Mouse (Mus musculus) bone marrow, adult 2 months (tissue): ENCODE results near the gene Soga1. TPM values are rescaled to one million over a fixed set of nuclear protein-coding genes. Genes with fewer than 3 reads are reported as not detected.

Experiments used
- H3K27ac ChIP-seq: fragments of 200-500 bp; 2 replicates; pipeline ENCODE4 v1.5.1; 2012; ENCODE audit warnings: low read depth, mild to moderate bottlenecking, control low read depth, inconsistent platforms, low read length; ENCODE audit not compliant: control insufficient read depth, poor library complexity, insufficient read depth
- H3K4me1 ChIP-seq: fragments of 200-500 bp; 2 replicates; pipeline ENCODE4 v1.6.1; 2011; ENCODE audit warnings: low read length; ENCODE audit not compliant: control insufficient read depth, insufficient read depth
- H3K4me3 ChIP-seq: fragments of 200-500 bp; replicated peaks from 2 replicates; pipeline ENCODE3; 2011; ENCODE audit warnings: mild to moderate bottlenecking, low read depth, low read length, control low read depth; ENCODE audit not compliant: control insufficient read depth
- CTCF ChIP-seq: fragments of 200-500 bp; IDR thresholded peaks from 2 replicates; pipeline ENCODE4 v1.5.1; 2011; ENCODE audit warnings: low read length, control low read depth; ENCODE audit not compliant: control insufficient read depth, insufficient read depth
- POLR2A ChIP-seq: fragments of 200-500 bp; IDR thresholded peaks from 2 replicates; pipeline ENCODE4 v1.6.1; 2011; ENCODE audit warnings: low read depth, mild to moderate bottlenecking, control low read depth, low read length, borderline replicate concordance; ENCODE audit not compliant: control insufficient read depth
- whole genome bisulfite sequencing: fragments of 180-500 bp; shearing (Covaris S2); methylation state at CpG from one replicate; pipeline ENCODE4 v1.1.7; 2018; 5-methylcytosine and 5-hydroxymethylcytosine counted together
- polyA plus RNA-seq: library from polyadenylated mRNA; stranded (reverse); fragments of >200 nt; gene quantifications from 2 replicates; pipeline ENCODE4 v1.2.4, GENCODE M21; 2011; ENCODE audit warnings: low replicate concordance; ENCODE audit not compliant: missing spikeins, insufficient read depth, insufficient read length

Soga1 gene
- polyA plus RNA-seq, 1 experiment, result 5.0 TPM

DNA sequence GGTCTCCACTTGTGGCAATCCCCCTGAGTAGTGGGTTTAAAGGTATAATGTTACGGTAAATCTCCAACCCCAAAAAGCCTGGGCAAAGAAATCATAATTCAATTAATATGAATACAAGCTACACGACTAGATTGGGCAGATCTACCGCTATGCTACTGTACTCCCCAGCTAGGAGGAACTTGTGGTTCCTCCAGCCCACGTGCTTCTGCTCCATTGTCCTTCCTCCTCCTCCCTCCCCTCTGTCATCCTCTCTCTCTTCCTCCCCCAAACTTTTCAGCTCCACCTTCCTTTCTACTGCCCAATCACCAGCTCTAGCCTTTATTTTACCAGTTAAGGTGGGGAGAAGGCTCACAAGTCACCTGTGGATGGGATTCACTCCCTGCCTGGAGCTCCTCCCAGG, 29.2 kb upstream of the Soga1 start:
- no peak overlapping the region for H3K4me3 ChIP-seq
- H3K27ac ChIP-seq, result no peak overlapping the region
- WGBS, result 18% methylated on average over 4 of the region's 4 CpGs
- TF ChIP-seq POLR2A (no peak), CTCF (no peak)
- H3K4me1 ChIP-seq, result no peaks in the 10 kb centered on the region

DNA sequence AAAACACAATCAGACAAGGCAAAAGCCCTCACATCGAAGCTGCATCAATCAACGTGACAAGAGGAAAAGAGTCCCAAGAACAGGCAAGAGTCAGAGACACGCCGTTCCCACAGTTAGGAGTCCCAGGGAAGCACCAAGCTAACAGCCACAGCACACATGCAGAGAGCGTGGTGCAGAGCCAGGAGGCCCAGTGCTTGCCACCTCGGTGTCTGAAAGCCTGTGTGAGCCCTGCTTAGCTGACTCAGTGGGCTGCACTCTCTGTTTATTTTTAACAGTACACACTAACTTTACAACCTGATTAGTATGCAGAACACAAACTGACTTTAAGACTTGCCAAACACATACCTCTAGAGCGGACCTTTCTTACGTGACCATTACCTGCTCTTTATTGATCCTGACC, 25.4 kb upstream of the Soga1 start:
- whole genome bisulfite sequencing, result 86% methylated on average over 8 of the region's 8 CpGs
- Histone ChIP-seq H3K4me3 (no peak overlapping the region), H3K4me1 (no peaks in the 10 kb centered on the region), H3K27ac (no peak overlapping the region)
- TF ChIP-seq POLR2A, result no peak
- TF ChIP-seq CTCF, result no peak

DNA sequence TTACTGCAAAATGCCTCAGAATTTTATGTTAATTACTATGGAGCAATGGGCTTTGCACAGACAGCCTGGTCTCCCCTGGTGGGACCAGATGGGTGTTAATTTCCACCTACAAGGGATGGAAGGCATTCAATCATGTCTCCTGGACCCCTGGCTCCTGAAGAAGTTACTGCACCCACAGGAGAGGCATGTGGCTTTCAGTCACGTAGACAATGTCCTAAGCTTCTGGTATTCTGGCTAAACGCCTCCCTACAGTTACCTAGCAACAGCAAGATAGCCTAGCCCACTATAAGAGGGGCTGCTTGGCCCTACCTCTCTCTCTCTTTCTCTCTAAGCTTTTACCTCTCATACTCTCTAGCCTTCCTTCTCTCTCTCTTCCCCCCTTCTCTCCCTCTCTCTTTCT, 23.2 kb upstream of the Soga1 start:
- H3K27ac ChIP-seq, result no peak overlapping the region
- no peaks in the 10 kb centered on the region for H3K4me1 ChIP-seq
- WGBS, result 71% methylated on average over 2 of the region's 2 CpGs
- TF ChIP-seq CTCF (no peak), POLR2A (no peak)
- no peak overlapping the region for H3K4me3 ChIP-seq

DNA sequence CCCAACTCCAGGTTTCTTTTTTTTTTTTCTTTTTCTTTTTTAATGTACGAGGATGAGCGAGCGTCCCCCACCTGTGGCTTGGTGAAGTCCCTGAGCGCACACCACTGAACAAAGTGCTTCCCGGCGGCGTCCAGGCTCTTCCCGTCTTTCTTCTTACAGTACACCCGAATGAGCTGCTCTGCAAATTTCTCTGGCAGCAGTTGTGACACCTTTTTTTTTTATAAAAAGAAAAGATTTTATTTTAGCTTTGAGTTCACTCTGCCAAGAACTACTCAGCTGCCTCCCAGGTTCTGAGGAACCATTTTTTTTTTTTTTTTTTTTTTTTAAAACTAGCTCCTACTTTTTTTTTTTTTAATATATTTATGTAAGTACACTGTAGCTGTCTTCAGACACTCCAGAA, 22.6 kb upstream of the Soga1 start:
- no peak for TF ChIP-seq POLR2A
- no peak for TF ChIP-seq CTCF

DNA sequence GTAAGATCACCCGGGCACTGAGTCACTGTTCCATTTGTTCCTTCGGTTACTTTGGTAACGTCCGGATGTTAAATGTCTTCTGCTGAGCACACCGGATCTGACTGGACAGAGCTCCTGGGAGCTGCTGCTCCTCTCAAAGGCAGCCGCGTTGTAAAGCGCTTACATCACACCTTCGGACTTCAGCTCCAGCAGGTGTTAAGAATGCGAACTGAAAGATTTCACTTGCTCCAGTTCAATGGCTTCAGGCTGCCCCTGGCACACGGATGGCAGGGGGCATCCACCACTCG, 21.2 kb upstream of the Soga1 start:
- Histone ChIP-seq H3K4me3 (no peak overlapping the region), H3K27ac (no peak overlapping the region), H3K4me1 (no peaks in the 10 kb centered on the region)
- WGBS, result 92% methylated on average over 12 of the region's 12 CpGs
- no peak for TF ChIP-seq CTCF
- no peak for TF ChIP-seq POLR2A

More for the DNA sequence above, 22.6 kb upstream of the Soga1 start:
- 92% methylated on average over 9 of the region's 9 CpGs for WGBS
- Histone ChIP-seq H3K27ac (no peak overlapping the region), H3K4me1 (no peaks in the 10 kb centered on the region), H3K4me3 (no peak overlapping the region)

DNA sequence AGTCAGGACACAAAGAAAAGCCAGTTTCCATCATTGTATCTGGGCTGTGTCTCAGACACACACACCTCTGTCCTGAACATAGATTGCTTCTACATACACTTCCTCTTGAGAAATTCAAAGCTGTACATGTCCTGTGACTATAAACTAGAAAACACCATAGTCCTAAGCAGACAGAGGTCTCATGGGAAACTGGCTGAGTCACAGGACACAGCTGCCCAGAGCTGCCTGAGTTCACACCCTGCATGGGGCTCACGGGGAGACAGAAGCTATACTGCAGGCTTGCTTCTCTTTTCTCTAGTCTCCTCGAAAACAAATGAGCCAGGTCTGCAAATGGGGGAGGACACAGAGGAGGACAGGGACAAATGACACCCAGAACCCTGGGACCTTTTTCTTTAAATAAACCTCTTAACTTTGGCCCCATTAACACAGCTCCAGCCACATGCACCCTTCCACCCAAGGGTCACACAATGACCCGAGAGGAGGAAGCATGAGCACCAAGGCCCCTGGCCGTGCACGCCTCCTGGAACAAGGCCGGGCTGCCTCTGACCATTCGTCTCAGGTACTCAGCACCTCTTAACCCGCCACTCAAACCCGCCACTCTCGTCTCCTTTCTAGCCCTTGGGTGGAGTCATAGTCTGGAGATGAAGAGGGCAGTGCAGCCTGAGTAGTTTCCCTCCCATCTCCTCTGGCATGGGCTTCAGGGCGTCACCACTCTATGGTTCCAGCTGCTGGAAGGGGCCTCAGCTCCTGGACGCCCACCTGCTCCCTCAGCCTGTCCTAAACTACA, 20.7 kb upstream of the Soga1 start:
- Histone ChIP-seq H3K4me1 (no peaks in the 10 kb centered on the region), H3K27ac (no peak overlapping the region), H3K4me3 (no peak overlapping the region)
- no peak for TF ChIP-seq CTCF
- no peak for TF ChIP-seq POLR2A
- 78% methylated on average over 12 of the region's 12 CpGs for whole genome bisulfite sequencing

DNA sequence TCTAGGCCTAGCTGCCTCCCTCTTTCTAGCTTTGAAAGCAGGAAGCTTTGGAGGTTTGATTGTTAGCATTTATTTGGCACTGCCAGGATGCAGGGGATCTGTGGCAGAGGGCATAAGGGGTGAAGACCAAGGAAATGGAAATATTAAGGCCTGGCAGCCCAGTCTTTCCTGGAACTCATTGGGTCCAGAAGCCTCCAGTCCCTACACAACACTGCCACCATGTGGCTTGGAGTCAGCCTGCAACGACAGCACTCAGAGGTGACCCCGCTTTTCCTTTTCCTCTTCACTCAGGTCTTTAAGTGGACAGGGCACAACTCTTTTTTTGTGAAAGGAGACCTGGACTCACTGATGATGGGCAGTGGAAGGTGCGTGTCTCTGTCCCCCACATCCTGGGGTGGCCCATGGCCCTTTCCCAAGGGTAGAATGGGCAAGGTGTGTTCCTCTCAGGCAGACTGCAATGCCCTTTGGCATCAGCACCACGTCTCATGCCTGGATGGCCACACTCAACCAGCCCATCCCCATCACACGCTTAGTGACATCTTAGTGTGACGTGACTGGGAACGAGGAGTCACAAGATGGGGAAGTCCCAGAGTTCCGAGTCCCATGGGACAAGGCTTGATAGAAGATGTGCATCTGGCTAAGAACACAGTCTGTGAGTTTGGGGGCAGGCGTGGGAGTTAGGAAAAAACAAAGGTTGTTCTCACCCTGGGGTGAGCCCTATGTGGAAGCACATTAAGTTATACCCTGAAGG, 16.1 kb upstream of the Soga1 start:
- 60% methylated on average over 9 of the region's 9 CpGs for WGBS
- H3K4me3 ChIP-seq, result no peak overlapping the region
- no peaks in the 10 kb centered on the region for H3K4me1 ChIP-seq
- no peak overlapping the region for H3K27ac ChIP-seq
- TF ChIP-seq POLR2A, result no peak
- peak; percentile 87 for TF ChIP-seq CTCF

DNA sequence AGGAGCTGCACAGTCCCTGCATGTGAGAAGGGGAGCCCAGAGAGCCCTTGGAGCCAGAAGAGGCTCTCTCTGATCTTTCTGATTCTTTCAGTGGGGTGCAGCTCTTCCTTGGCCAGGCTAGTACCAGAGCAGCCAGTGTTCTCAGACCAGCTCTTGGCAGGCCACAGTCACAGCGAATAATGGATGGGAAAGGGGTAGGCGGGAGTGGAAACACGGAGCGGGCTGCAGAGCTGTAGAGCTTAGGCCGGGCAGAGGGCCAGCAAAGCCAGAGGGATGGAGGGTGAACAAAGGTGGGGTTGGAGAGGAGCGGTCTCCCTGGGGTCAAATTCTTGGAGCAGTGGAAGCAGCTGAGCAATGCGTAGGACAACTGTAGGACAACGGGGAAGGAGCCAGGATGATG, 13.0 kb upstream of the Soga1 start:
- Histone ChIP-seq H3K4me1 (no peaks in the 10 kb centered on the region), H3K4me3 (no peak overlapping the region), H3K27ac (no peak overlapping the region)
- no peak for TF ChIP-seq POLR2A
- TF ChIP-seq CTCF, result no peak
- 83% methylated on average over 8 of the region's 8 CpGs for WGBS
